Mouse (Mus musculus): ENCODE measurements at regions not wholly inside any gene's neighbourhood (a gene's known extent, or its start where the extent isn't known, plus 50 kb on each side); places are given as distances from the start of the nearest gene placed in this dataset.
A peak's percentile ranks its signal among the peaks of the same experiment; 100 is the strongest.

DNA sequence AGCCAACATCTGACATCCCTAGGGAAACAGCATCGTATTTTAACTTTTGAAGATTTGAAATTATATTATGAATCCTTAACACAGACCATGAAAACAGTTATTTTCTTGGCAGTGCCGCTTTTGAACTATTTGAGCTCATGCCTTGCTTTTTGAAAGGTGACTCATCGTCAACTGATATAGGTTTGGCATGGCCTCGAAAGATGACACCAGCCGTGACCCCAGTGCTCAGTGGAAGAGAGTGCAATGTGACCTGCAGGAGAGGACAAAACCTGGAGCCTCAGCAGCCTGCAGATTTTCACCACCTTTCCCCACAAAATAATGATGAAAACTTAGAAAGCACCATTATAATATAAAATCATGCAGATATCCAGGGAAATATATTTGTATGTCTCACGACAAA is 312.8 kb downstream of the Ttll7 start:
- DNase-seq: no peak
- intact Hi-C loops (cut with DNase I; ENCODE audit: low total_unique reads): no loop called here

GRCm38 (mm10) chr3:147166555-147166954 is 314.4 kb downstream of the Ttll7 start:
- intact Hi-C loops (cut with DNase I; ENCODE audit: low total_unique reads): no loop called here
- DNase-seq: no peak

- intact Hi-C loops (cut with DNase I; ENCODE audit: low total_unique reads): no loop called here
- no peak for DNase-seq
Observed at GRCm38 (mm10) chr3:147169215-147169614, 317.0 kb downstream of the Ttll7 start.

DNA sequence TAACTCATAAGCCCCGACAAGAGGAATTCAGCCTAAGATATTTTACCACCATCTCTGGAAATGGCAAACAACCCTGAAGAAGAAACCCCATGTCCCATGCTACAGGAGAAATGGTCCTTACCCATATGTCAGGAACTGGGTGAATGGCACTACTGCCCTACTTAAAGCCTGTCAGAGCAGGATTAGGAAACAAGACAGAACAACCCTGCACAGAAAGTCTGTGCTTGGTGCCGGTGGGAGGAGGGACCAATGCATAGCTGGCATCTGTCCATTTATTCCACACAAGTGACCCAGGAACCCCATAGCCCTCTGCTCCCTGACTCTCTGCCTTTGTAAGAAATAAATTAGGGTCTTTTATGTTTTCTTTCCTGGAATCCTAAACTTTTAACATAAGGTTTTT is 317.9 kb downstream of the Ttll7 start:
- no peak for DNase-seq
- intact Hi-C loops (cut with DNase I; ENCODE audit: low total_unique reads): no loop called here

DNA sequence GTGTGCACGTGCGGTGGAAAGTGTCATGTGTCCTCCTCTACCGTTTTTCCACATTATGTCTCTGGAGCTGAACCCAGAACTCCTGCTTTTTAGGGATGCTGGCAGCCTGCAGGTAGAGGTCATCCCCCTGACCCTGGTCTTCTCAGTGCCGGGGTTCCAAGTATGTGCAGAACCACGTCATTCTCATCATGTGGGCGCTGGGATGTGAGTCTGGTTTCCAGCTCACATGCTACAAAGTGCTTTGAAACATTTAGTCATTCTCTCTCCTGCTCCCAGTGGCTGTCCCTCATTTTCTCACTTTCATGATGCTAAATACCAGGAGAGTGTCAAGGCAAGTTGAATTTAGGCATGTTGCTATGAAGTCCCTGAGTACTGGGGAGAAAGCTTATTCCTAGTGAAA is 326.6 kb downstream of the Ttll7 start:
- DNase-seq: no peak
- intact Hi-C loops (cut with DNase I; ENCODE audit: low total_unique reads): no loop called here

DNA sequence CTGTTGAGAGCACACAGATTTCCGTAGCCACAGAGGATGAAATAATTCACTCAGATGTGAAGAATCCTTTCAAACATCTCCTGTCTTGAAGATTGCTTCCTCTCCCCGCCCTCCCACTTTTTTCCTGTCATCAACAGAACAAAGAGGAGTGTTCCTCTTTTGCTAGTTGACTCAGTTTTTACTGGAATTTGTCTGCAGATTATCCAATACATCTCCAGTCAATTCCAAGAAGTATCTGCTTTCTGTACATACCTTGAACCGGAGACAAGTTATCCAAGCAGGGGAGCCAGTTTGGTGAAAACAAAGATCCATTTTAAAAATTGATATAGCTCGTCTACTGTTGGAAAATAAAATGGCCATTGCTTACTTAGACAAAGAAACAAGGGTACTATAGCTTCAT is 328.5 kb downstream of the Ttll7 start:
- DNase-seq: no peak
- intact Hi-C loops (cut with DNase I; ENCODE audit: low total_unique reads): no loop called here

DNA sequence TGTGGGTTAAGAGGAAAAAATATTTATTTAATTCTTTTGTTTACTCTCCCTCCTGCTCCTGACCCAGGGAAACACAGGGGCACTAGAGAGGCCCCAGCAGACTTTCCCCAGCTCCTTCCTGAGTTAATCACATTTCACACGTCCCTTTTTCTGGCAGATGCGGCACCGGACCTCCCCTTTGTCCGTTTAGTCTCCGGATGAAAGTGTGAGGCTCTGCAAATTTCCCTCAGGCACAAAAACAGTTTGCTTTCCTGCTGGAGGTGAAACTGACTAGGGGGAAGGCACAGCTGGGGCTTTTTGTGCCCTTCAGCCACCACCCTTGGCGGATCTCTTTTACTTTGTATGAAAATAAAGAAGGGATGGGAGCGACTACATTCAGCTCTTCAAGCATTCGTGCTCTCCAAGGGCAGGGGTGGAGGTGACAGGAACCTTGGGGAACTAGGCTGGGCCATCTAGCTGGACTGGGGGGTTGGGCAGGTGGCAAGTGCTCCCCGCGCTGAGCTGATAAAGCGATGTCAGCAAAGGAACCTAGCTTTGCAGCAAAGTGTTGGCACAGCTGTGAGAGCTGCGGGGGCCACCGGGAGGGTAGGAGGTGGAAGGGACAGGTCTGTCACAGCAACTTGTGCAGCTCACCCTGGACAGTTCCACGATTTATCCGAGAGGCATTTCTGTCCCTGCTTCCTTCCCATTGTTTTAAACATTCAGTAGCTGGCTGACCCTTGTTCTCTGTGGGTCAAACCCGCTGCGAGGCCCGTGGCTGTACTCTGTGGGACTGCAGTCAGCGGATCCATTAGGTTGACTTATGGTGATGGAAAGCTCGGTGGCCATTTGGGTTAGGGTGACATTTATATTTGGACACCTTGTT is 329.6 kb downstream of the Ttll7 start:
- intact Hi-C loops (cut with DNase I; ENCODE audit: low total_unique reads): no loop called here
- DNase-seq: no peak

DNA sequence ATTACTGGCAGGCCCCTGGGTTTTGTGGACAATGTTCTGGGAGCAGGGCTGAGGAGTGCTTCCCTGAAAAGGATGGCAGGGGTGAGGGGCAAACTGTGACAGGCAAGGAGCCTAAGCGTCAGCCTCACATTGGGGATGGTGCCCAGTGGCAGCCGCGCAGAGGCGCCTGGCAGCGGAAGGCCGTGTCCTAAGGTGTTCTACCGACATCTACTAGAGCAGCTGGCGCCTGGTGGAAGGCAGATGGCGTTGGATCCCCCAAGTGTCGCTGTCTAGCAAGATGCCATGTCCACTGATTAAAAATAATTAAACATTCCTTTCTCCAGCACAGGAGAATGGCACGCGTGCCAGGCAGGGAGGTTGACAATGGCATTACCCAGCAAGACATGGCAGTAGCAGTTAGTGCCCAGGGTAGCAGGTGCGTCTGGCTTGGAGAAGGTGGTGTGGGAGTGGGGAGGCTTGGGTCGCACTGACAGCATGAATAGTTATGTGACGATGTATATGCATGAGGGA is 330.3 kb downstream of the Ttll7 start:
- no peak for DNase-seq
- intact Hi-C loops (cut with DNase I; ENCODE audit: low total_unique reads): no loop called here

GRCm38 (mm10) chr3:147183656-147184290 is 331.6 kb downstream of the Ttll7 start:
- no peak for DNase-seq
- intact Hi-C loops (cut with DNase I; ENCODE audit: low total_unique reads): no loop called here

DNA sequence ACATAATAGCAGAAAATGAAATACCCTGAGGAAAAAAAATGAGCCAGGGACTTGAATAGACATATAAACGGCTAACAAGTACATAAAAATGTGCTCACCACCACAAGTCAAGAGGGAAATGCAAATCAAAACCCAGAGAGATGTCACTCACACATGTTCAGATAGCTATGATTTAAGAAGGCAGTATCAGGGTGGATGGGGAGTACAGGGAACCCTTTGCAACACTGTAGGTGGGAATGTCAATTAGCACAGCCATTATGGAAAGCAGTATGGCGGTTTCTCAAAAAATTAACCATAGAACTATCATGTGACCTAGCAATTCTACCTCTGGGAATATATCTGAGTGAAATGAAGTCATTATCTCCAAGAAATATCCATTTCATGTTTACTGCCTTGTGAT is 337.6 kb downstream of the Ttll7 start:
- intact Hi-C loops (cut with DNase I; ENCODE audit: low total_unique reads): no loop called here
- no peak for DNase-seq

GRCm38 (mm10) chr3:147196626-147197025 is 344.5 kb downstream of the Ttll7 start:
- DNase-seq: no peak
- intact Hi-C loops (cut with DNase I; ENCODE audit: low total_unique reads): no loop called here

DNA sequence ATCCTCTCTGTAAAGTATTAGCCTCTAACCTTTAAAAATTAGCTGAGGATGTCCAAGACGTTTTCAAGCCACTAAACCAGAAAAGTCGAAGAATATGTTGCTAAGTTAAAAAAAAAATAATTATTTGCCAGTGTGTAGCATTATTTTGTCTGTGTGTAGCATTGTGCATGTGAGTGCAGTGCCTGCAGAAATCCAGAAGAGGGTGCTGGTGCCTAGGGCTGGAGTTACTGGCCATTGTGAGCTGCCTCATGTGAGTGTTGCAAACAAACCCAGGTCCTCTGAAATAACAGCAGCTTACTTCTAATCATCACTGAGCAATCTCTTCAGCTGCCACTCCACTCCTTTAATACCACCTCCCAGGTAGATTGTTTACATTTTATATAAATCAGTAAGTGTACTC is 345.0 kb downstream of the Ttll7 start:
- intact Hi-C loops (cut with DNase I; ENCODE audit: low total_unique reads): no loop called here

DNA sequence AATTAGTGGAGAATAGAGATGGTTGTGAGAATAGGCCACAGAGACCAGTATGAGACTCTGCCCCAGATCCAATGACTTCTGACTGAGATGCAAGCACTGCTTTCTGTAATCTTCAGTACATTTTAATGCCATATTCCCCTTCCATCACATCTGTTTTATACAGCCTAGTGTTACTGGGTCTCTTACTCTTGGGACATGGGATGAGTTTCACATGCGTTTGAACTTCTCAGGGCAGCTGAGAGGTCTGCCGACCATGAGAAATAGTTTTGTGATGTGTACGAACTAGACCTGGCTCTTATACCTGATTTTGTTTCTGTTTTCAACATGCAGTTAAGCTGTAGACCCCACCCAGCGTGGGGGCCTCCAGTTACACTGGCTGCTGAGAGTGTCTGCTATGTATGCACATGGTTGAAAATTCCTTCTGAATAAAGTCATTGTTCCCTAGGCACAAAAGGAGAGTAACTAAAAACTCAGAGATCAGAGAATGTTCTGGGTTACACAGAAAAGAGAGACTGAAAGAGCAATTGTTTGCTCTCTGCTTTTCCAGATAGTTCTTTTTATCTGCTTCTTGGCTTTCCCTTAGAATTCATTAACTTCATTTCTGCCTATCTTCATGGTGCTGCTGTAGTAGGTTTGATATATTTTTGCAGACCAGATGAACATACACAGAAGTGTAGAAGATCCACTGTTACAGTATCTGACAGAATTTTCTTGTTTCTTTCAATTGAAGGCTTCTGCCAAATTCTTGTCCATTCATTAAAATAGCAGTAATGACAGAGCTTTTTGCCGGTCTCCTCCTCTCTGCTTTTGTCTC is 359.2 kb downstream of the Ttll7 start:
- intact Hi-C loops (cut with DNase I; ENCODE audit: low total_unique reads): no loop called here
- no peak for DNase-seq

More for the DNA sequence above, 345.0 kb downstream of the Ttll7 start:
- no peak for DNase-seq

- intact Hi-C loops (cut with DNase I; ENCODE audit: low total_unique reads): no loop called here
- peak; percentile 22 for DNase-seq
Observed at GRCm38 (mm10) chr3:147228663-147229062, 376.5 kb downstream of the Ttll7 start.

DNA sequence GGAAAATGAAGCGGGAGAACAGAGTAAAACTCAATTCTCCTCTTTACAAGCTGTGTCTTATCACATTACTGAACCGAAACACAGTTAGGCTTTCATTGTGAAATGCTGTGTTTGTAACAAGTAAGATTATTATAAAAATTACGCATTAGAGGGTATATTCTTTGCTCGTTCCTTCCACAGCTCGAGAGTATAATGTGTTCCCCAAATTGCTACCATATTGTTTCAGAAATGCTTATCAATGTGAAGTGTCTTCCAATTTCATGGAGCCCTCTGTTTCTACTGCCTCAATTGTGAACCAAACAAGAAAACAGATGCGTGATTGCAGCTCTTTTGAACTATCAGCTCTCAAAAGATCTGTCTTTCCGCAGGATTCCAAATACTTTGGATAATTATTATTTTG is 378.4 kb downstream of the Ttll7 start:
- intact Hi-C loops (cut with DNase I; ENCODE audit: low total_unique reads): no loop called here

DNA sequence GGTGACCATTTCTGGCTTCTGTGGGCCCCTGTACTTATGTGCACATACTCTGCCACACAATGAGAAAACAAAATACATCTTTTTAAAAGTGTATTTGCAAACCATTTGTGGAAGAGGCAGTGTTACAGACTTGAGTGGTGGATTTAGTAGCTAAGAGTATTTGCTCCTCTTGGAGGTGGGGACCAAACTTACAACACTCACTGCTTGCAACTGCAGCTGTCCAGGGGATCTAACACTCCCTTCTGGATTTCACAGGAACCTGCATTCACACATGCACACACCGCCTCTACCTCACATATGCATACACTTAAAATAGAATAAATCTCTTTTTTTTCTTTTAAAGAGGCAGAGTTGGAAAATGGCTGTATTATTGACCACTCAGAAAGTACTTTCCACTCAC is 386.2 kb downstream of the Ttll7 start:
- intact Hi-C loops (cut with DNase I; ENCODE audit: low total_unique reads): no loop called here
- no peak for DNase-seq

More for the DNA sequence above, 378.4 kb downstream of the Ttll7 start:
- no peak for DNase-seq

- intact Hi-C loops (cut with DNase I; ENCODE audit: low total_unique reads): no loop called here
- no peak for DNase-seq
Observed at GRCm38 (mm10) chr3:147240651-147241050, 388.5 kb downstream of the Ttll7 start.

- intact Hi-C loops (cut with DNase I; ENCODE audit: low total_unique reads): no loop called here
- DNase-seq: no peak
Observed at GRCm38 (mm10) chr3:147244911-147245430, 392.8 kb downstream of the Ttll7 start.

- intact Hi-C loops (cut with DNase I; ENCODE audit: low total_unique reads): no loop called here
- no peak for DNase-seq
Observed at GRCm38 (mm10) chr3:147246141-147246540, 394.0 kb downstream of the Ttll7 start.

GRCm38 (mm10) chr3:147249466-147249865 is 397.3 kb downstream of the Ttll7 start:
- intact Hi-C loops (cut with DNase I; ENCODE audit: low total_unique reads): no loop called here
- no peak for DNase-seq

Measured in gastrocnemius, postnatal 14 days (tissue).